Mouse (Mus musculus) MEL (cell line): Measurements from ENCODE around the gene Cdc42.

ENCODE experiments used
- ETS1 ChIP-seq: IDR thresholded peaks from 2 replicates; pipeline ENCODE4 v1.6.1; 2012; ENCODE audit warnings: low read depth, mild to moderate bottlenecking, inconsistent platforms, low read length, improper control_type of control experiment, moderate library complexity
- MAX ChIP-seq: IDR thresholded peaks from 2 replicates; pipeline ENCODE4 v1.6.1; 2011; ENCODE audit warnings: low read length, improper control_type of control experiment

GRCm38 (mm10) chr4:137297611-137298010, 59.9 kb downstream of the Cdc42 start:
- TF ChIP-seq ETS1, result no peak
- TF ChIP-seq MAX, result no peak
